Mouse (Mus musculus): ENCODE measurements around the gene Foxo3. TPM values are rescaled to one million over a fixed set of nuclear protein-coding genes. Genes with fewer than 3 reads are reported as not detected.
A peak's percentile ranks its signal among the peaks of the same experiment; 100 is the strongest.

The Foxo3 gene
- polyA plus RNA-seq (2016; fragmentation: Nextera tagmentation; extraction: Ambion mirVana) = 2.3 and 3.8 TPM in 2 replicates

- Histone ChIP-seq H3K4me1 (peaks cover 38% of the 10 kb centered on the region), H3K9me3 (replicated peaks) (no peaks in the 10 kb centered on the region), H3K4me3 (peak within 1 kb of the TSS; percentile 88), H3K27ac (peak within 1 kb of the TSS; percentile 92), H3K36me3 (no peaks in the 10 kb centered on the region), H3K27me3 (ENCODE audit: low read depth, poor library complexity, severe bottlenecking) (peaks cover 18% of the 10 kb centered on the region)
- DNase-seq (ENCODE audit: low spot score) = peak; percentile 92
- under 1% methylated on average over 83 of the region's 88 CpGs for WGBS
Measured at GRCm38 (mm10) chr10:42276507-42277345, at the start of gene Foxo3. TSS of gene Foxo3 (minus strand) at chr10:42276755.

GRCm38 (mm10) chr10:42325305-42325704, 48.8 kb upstream of the Foxo3 start:
- H3K36me3 ChIP-seq = no peaks in the 10 kb centered on the region
- no peaks in the 10 kb centered on the region for H3K27me3 ChIP-seq (ENCODE audit: low read depth, poor library complexity, severe bottlenecking)
- no peaks in the 10 kb centered on the region for H3K9me3 ChIP-seq (replicated peaks)
- no peak overlapping the region for H3K27ac ChIP-seq
- WGBS = 92% methylated on average over 10 of the region's 10 CpGs
- H3K4me3 ChIP-seq = no peak overlapping the region
- no peak for DNase-seq (ENCODE audit: low spot score)
- H3K4me1 ChIP-seq = no peaks in the 10 kb centered on the region

- H3K36me3 ChIP-seq = no peaks in the 10 kb centered on the region
- no peak for DNase-seq (ENCODE audit: low spot score)
- H3K4me3 ChIP-seq = no peak overlapping the region
- H3K4me1 ChIP-seq = no peaks in the 10 kb centered on the region
- H3K27ac ChIP-seq = no peak overlapping the region
- H3K27me3 ChIP-seq (ENCODE audit: low read depth, poor library complexity, severe bottlenecking) = no peaks in the 10 kb centered on the region
- no peaks in the 10 kb centered on the region for H3K9me3 ChIP-seq (replicated peaks)
Measured at GRCm38 (mm10) chr10:42323978-42324377, 47.4 kb upstream of the Foxo3 start.

GRCm38 (mm10) chr10:42313222-42313786, 36.7 kb upstream of the Foxo3 start:
- H3K9me3 ChIP-seq (replicated peaks) = no peaks in the 10 kb centered on the region
- H3K36me3 ChIP-seq = no peaks in the 10 kb centered on the region
- peaks cover 13% of the 10 kb centered on the region; the same call in 1 of the 2 replicates for H3K27me3 ChIP-seq (ENCODE audit: low read depth, poor library complexity, severe bottlenecking)
- DNase-seq (ENCODE audit: low spot score) = no peak
- WGBS = 81% methylated on average over 22 of the region's 22 CpGs
- H3K4me1 ChIP-seq = 0 out of 2 replicates have a peak, but pooled peaks cover 4% of the 10 kb centered on the region
- H3K27ac ChIP-seq = no peak overlapping the region
- no peak overlapping the region for H3K4me3 ChIP-seq

DNA sequence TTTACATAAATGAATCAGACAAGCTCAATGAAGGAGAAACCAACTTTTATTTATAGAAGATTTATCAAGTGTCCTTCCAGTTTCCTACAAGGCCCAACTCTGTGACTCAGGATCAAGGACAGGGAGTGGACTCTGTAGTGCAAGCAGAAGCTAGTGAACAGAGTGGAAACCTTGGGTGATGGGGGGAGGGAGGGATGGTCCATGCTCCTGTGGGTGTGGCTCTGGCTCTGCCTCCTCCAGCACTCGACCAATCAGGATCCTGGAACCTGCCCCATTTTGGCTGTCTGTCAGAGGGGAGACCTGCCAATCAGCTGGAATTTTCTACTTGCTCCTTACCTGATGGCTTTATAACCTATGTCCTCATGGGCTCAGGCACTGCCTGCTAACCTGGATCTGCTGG, 36.0 kb upstream of the Foxo3 start:
- Histone ChIP-seq H3K9me3 (replicated peaks) (no peaks in the 10 kb centered on the region), H3K27me3 (ENCODE audit: low read depth, poor library complexity, severe bottlenecking) (peaks cover 16% of the 10 kb centered on the region; the same call in 1 of the 2 replicates), H3K36me3 (no peaks in the 10 kb centered on the region), H3K27ac (no peak overlapping the region), H3K4me3 (no peak overlapping the region), H3K4me1 (0 out of 2 replicates have a peak, but pooled peaks cover 9% of the 10 kb centered on the region)
- no peak for DNase-seq (ENCODE audit: low spot score)
- 86% methylated on average over 1 of the region's 1 CpGs for WGBS

- Histone ChIP-seq H3K4me1 (0 out of 2 replicates have a peak, but pooled peaks cover 9% of the 10 kb centered on the region), H3K9me3 (replicated peaks) (no peaks in the 10 kb centered on the region), H3K27me3 (ENCODE audit: low read depth, poor library complexity, severe bottlenecking) (peaks cover 23% of the 10 kb centered on the region; the same call in 1 of the 2 replicates), H3K27ac (no peak overlapping the region), H3K4me3 (peak overlapping the region; percentile 36), H3K36me3 (no peaks in the 10 kb centered on the region)
- DNase-seq (ENCODE audit: low spot score) = no peak
- 31% methylated on average over 8 of the region's 8 CpGs for WGBS
Measured at GRCm38 (mm10) chr10:42308687-42308987, 32.1 kb upstream of the Foxo3 start.

DNA sequence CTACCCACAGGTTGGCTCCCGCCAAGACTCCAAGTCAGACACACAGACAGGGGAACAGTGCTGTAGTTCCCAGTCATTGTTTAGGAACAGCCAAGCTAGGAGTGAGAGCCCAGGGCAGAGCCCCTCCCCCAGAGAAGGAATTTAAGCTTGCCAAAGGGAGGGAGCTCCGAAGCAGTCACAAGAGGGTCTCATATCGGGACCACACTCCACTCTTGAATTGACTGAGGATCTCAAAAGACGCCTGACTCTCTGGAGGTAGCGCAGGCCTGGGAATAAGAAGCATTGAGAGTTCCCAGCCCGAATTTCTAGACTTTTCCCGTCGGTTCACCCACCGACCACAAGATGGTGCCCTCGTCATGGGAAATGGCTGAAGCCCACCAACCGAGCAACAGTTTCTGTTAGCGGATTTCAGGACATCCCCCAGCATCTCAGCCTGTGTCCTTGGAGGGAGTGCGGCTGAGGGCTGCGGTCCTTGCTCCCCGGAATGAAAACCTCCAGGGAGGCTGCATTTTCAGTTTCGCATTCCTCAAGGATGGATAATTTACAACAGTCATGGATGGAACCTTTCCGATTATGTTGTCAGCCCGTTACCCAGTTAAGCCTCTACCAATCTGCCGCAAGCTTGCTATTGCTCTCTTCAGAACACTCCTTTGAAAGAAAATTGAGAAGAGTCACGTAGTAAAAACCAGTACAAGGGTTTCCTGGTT, 31.6 kb upstream of the Foxo3 start:
- peak; percentile 91 for DNase-seq (ENCODE audit: low spot score)
- H3K27ac ChIP-seq = no peak overlapping the region
- 0 out of 2 replicates have a peak, but pooled peaks cover 9% of the 10 kb centered on the region for H3K4me1 ChIP-seq
- peak overlapping the region; percentile 36 for H3K4me3 ChIP-seq
- 10% methylated on average over 20 of the region's 20 CpGs for WGBS
- no peaks in the 10 kb centered on the region for H3K9me3 ChIP-seq (replicated peaks)
- peaks cover 23% of the 10 kb centered on the region; the same call in 1 of the 2 replicates for H3K27me3 ChIP-seq (ENCODE audit: low read depth, poor library complexity, severe bottlenecking)
- H3K36me3 ChIP-seq = no peaks in the 10 kb centered on the region

- DNase-seq (ENCODE audit: low spot score) = no peak
- no peak overlapping the region for H3K27ac ChIP-seq
- WGBS = 90% methylated on average over 8 of the region's 8 CpGs
- H3K36me3 ChIP-seq = no peaks in the 10 kb centered on the region
- no peak overlapping the region for H3K4me3 ChIP-seq
- peaks cover 23% of the 10 kb centered on the region; the same call in 1 of the 2 replicates for H3K27me3 ChIP-seq (ENCODE audit: low read depth, poor library complexity, severe bottlenecking)
- 0 out of 2 replicates have a peak, but pooled peaks cover 9% of the 10 kb centered on the region for H3K4me1 ChIP-seq
- H3K9me3 ChIP-seq (replicated peaks) = no peaks in the 10 kb centered on the region
Measured at GRCm38 (mm10) chr10:42306422-42306821, 29.9 kb upstream of the Foxo3 start.

DNA sequence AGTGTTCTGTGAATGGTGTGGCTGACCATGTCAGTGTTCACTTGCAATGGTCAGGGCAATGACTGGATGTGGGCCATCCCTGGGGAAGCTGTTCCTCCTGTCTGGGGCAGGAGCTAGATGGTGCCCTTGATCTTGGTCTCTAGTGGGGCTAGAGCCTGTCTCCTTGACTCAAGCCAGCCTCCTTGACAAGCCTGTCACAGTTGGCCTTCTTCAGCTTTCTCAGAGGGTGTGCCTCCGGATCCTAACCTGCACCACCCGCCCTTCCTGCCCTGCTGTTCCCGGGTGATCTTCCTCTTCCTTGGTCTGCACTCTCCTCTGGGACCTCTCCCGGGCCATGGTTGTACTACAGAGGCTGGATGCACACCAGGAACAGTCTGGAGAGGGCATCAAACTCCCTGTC, 24.2 kb upstream of the Foxo3 start:
- no peaks in the 10 kb centered on the region for H3K9me3 ChIP-seq (replicated peaks)
- H3K27me3 ChIP-seq (ENCODE audit: low read depth, poor library complexity, severe bottlenecking) = no peaks in the 10 kb centered on the region
- 0 out of 2 replicates have a peak overlapping the region, but pooled peaks have one; percentile 27 for H3K27ac ChIP-seq
- 63% methylated on average over 4 of the region's 4 CpGs for WGBS
- no peak overlapping the region for H3K4me3 ChIP-seq
- peaks cover 17% of the 10 kb centered on the region for H3K4me1 ChIP-seq
- H3K36me3 ChIP-seq = no peaks in the 10 kb centered on the region
- DNase-seq (ENCODE audit: low spot score) = no peak

DNA sequence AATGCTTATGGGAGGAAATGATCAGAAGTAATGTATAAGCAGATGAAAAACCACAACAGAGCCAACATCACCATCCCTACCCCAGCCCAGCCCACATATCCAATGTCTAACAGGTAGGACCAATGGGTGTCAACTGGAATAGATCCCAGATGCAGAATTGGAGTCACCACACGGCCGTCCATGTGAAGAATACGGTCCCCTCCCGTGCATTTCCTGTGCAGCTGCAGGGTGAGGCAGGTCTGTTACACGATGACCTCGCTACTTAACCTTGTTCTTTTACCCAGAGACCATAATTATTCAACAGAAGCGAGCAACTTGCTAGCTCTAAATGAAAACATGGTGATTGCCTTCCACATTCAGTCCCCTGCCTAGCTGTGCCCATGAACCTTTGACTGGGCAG, 23.4 kb upstream of the Foxo3 start:
- no peaks in the 10 kb centered on the region for H3K9me3 ChIP-seq (replicated peaks)
- peak overlapping the region; percentile 27; the same call in 1 of the 2 replicates for H3K27ac ChIP-seq
- H3K4me1 ChIP-seq = peaks cover 17% of the 10 kb centered on the region
- DNase-seq (ENCODE audit: low spot score) = no peak
- 37% methylated on average over 7 of the region's 7 CpGs for WGBS
- H3K4me3 ChIP-seq = no peak overlapping the region
- H3K27me3 ChIP-seq (ENCODE audit: low read depth, poor library complexity, severe bottlenecking) = no peaks in the 10 kb centered on the region
- H3K36me3 ChIP-seq = no peaks in the 10 kb centered on the region

DNA sequence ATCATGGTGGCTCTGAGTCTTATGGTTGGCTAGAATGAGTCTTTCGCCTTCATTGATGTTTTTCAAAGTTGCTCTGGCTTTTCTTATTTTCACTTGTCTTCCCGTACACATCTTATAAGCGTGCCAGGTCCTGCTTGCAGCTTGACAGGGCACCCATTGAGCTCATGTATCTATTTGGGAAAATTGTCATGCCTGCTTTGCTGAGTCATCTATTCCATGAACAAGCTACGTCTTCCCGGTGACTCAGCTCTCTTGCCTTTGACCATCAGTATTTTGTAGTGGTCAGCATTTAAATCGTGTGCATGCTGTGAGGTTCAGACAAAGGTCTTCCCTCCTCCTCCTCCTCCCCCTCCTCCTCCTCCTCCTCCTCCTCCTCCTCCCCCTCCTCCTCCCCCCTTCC, 22.9 kb upstream of the Foxo3 start:
- 85% methylated on average over 6 of the region's 6 CpGs for WGBS

GRCm38 (mm10) chr10:42297954-42298353, 21.4 kb upstream of the Foxo3 start:
- WGBS = 91% methylated on average over 1 of the region's 1 CpGs
- Histone ChIP-seq H3K4me1 (peaks cover 17% of the 10 kb centered on the region), H3K36me3 (no peaks in the 10 kb centered on the region), H3K27ac (no peak overlapping the region), H3K27me3 (ENCODE audit: low read depth, poor library complexity, severe bottlenecking) (no peaks in the 10 kb centered on the region), H3K9me3 (replicated peaks) (no peaks in the 10 kb centered on the region), H3K4me3 (no peak overlapping the region)
- DNase-seq (ENCODE audit: low spot score) = no peak

More for the DNA sequence above, 22.9 kb upstream of the Foxo3 start:
- Histone ChIP-seq H3K9me3 (replicated peaks) (no peaks in the 10 kb centered on the region), H3K4me3 (no peak overlapping the region), H3K36me3 (no peaks in the 10 kb centered on the region), H3K27me3 (ENCODE audit: low read depth, poor library complexity, severe bottlenecking) (no peaks in the 10 kb centered on the region), H3K27ac (no peak overlapping the region), H3K4me1 (peaks cover 17% of the 10 kb centered on the region)
- no peak for DNase-seq (ENCODE audit: low spot score)

DNA sequence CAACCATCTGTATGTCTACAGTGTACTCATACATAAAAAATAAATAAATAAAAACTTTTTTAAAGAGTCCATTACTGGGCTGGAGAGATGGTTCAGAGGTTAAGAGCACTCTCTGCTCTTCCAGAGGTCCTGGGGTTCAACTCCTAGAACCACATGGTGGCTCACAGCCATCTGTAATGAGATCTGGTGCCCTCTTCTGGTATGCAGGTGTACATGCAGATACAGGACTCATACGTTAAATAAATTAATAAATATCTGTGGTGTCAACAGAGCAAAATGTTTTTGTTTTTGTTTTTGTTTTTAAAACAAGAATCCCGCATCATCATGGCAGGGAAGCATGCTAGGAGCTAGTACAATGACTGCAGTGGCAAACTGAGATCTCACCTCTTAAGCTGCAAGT, 20.6 kb upstream of the Foxo3 start:
- Histone ChIP-seq H3K27ac (no peak overlapping the region), H3K4me3 (no peak overlapping the region), H3K36me3 (no peaks in the 10 kb centered on the region), H3K27me3 (ENCODE audit: low read depth, poor library complexity, severe bottlenecking) (no peaks in the 10 kb centered on the region), H3K4me1 (peaks cover 17% of the 10 kb centered on the region), H3K9me3 (replicated peaks) (no peaks in the 10 kb centered on the region)
- no peak for DNase-seq (ENCODE audit: low spot score)
- 86% methylated on average over 2 of the region's 2 CpGs for WGBS
